Mouse (Mus musculus) CH12F3 (cell line): ENCODE results near the gene Dennd5a.

Source experiments
- in situ Hi-C: fragments of 300-500 bp; cut with MboI; formaldehyde crosslinking; loops from 2 replicates; pipeline ENCODE4 v1.14.3; 2020; ENCODE audit warnings: low sequenced_read_pairs

Gene Dennd5a

DNA sequence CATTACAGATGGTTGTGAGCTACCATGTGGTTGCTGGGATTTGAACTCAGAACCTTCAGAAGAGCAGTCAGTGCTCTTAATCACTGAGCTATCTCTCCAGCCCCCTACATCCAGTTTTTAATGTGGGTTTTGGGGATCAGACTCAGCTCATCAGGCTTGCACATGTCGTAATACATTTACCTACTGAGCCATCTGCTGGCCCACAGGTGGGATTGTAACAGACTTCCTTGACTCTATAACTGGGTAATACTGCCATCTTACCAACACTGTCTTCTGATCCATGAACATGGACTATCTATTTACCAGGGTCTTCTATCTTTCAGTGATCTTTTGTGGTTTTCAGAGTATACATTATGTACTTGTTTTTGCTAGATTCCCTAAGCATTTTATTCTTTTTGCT, 74.0 kb downstream of the Dennd5a start:
- in situ Hi-C loops = no loop called here

- in situ Hi-C loops = no loop called here
Observed at GRCm38 (mm10) chr7:109882574-109882973, 77.7 kb downstream of the Dennd5a start.

GRCm38 (mm10) chr7:109881561-109882099, 78.6 kb downstream of the Dennd5a start:
- in situ Hi-C loops = no loop called here

- in situ Hi-C loops = no loop called here
Observed at GRCm38 (mm10) chr7:109879158-109879557, 81.1 kb downstream of the Dennd5a start.

GRCm38 (mm10) chr7:109876085-109876484, 84.2 kb downstream of the Dennd5a start:
- in situ Hi-C loops = no loop called here

DNA sequence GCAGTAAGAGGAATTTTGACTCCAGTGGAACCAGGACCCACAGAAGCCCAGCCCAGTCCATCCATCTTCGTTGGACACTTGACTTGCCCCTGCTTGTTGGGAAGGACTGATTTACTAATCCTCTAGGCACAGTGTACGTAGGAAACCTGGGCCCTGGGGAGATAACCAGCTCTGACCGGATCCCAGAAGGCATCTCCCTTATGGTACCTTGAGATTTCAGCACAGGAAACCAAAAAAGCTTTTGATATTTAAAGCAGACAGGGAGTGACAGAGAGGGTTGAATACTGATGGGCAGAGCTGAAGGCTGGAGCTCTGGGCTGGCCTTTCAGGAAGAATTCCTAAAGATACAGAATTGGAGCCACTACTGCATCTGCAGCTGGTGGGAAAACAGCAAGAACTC, 84.7 kb downstream of the Dennd5a start:
- in situ Hi-C loops = no loop called here

- in situ Hi-C loops = no loop called here
Observed at GRCm38 (mm10) chr7:109875033-109875432, 85.2 kb downstream of the Dennd5a start.

DNA sequence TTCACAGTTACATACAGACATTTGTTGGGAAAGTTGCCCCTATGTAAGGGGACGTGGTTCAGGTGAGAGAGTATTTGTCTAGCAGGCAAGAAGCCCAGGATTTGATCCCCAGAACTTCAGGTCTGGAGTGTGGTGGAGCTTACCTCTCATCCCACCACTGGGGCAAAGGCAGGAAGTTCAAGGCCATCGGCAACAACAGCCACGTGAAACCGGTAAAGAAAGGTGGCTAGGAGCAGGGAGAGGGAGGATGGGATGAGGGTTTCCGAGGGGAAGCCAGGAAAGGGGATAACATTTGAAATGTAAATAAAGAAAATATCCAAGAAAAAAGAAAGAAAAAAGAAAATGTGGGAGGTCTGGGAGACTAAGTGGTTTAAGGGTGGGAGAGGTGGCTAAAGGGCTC, 87.1 kb downstream of the Dennd5a start:
- in situ Hi-C loops = no loop called here

DNA sequence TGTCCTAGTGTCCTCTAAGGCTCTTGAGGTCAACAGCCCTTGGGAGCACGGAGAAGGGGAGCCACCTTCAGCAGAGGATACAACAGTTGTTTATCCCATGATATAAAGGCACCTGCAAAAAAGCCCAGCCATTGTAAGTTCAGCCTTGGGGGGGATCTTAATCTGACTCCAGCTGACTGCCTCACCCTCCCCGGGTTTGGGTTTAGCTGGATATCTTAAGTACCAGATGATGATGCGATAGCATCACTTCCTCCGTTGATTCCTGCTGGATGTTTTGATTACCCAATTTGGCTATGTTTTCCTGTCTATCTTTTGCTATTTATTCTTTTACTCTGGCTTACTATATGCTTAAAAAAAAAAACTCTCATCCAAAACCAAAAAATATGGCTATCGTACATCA, 89.0 kb downstream of the Dennd5a start:
- in situ Hi-C loops = no loop called here

GRCm38 (mm10) chr7:109868498-109868897, 91.8 kb downstream of the Dennd5a start:
- in situ Hi-C loops = no loop called here

GRCm38 (mm10) chr7:109866643-109867042, 93.6 kb downstream of the Dennd5a start:
- in situ Hi-C loops = no loop called here

GRCm38 (mm10) chr7:109865370-109866229, 94.7 kb downstream of the Dennd5a start, which contains the start of gene Scube2:
TSS of gene Scube2 (minus strand) at chr7:109865679.
- in situ Hi-C loops = no loop called here

DNA sequence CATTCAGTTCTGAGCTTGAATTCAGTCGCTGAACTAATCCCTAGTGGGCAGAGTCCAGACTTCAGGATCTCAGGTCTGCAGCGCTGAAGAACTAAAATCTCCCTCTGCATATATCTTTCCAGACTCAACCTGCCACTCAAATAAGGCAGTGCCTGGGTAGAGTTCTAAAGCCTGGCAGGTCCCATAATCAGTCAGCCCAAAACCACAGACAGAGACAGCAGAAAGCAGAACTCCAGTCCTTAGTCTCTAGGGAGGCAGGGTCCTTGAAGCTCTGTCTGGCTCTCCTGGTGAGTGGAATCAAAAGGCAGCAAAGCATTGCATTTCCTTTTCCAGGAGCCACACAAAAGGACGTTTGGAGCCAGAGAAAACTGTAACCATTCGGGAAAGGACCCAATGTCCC, 96.7 kb downstream of the Dennd5a start:
- in situ Hi-C loops = no loop called here

GRCm38 (mm10) chr7:109860162-109860561, 100.1 kb downstream of the Dennd5a start:
- in situ Hi-C loops = no loop called here

DNA sequence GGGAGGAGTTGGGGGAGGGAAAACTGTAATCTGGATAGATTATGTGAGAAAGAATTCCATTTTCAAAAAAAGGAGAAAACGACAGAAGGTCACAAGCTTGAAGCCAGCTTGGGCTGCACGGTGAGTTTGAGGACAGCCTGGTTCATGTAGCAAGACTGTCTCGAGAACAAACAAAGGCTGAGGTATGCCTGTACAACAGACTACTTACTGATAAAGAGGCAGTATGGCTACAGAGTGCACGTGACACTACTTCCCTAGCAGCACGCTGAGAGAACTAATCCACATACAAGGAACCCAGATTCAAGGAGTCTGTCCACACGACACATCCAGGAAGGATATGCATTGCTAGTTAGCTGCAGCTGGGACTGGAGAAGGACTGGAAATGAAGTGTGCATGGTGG, 100.9 kb downstream of the Dennd5a start:
- in situ Hi-C loops = no loop called here

GRCm38 (mm10) chr7:109852752-109853212, 107.5 kb downstream of the Dennd5a start:
- in situ Hi-C loops = no loop called here

- in situ Hi-C loops = no loop called here
Observed at GRCm38 (mm10) chr7:109852017-109852416, 108.3 kb downstream of the Dennd5a start.

GRCm38 (mm10) chr7:109850531-109850930, 109.7 kb downstream of the Dennd5a start:
- in situ Hi-C loops = no loop called here

DNA sequence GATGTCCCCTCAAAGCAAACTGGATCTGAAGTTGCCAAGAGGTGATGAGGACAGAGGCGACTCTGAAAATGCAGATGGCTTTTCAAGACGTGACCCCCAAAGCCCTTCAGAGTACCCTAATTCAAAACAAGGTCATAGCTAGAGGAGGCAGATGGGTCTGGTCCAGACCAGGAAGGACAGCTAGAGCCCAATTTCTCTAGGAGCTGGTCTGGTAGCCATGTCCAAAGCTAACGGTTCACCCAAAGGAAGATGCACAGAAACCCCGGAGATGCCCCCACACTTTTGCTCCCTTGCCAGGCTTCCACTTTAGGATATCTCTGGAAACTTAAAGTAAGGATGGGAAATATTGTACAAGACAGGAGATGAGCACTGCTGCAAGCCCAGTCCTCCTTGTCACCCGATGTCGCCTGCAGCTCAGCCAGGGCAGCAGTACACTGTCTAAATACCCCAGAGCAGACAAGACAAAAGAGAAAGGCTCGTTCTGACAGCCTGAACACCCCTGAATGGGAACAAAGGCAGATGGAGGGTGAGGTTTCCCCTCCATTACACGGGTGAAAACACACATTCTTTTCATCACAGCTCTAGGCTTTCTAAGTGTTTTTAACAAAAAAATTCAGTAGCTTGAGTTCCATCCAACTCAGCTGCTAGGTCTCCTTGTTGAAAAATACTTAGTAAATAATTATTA, 110.4 kb downstream of the Dennd5a start:
- in situ Hi-C loops = no loop called here

DNA sequence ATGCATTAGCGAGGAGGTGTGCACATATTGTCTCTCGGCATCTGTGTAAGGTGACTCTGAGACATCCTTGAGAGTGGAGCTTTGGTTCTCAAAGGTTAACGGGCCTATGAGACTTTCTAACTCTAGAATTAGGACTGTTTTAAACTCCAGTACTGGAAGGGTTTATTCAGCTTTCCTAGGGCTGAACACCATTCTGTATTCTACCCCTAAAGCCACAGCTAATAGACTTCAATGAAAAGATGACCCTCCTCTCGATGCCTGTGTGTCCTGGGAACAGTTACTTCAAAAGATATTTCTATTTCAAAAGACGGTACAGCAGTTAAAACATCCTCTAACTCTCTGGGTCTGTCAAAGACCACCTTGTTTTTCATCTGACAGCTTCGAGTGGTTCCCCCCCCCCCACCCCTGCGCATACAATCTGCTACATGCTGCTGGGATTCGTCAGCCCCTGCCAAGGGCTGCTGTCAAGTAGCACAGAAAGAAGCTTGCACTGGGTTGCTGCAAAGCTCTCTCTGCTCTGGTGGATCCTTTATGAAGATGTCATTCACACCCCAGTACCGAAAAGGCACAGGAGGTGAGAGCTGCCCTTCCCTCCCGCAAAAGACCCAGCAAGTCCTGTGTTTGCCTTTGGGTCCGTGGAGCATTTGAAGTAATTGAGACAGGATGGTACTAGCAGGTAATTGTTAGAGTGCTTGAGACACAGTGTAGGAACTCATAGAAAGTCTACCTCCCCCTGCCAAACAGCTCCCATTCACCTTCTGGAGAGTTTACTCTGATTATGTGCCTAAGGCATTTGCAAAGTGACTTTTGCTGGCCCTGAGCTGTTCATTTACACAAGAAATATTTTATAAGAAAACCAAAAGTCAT, 111.2 kb downstream of the Dennd5a start:
- in situ Hi-C loops = no loop called here

GRCm38 (mm10) chr7:109844100-109844499, 116.2 kb downstream of the Dennd5a start:
- in situ Hi-C loops = no loop called here
